Mouse (Mus musculus) Patski (cell line): ENCODE measurements around the gene Zdhhc18. TPM values are rescaled to one million over a fixed set of nuclear protein-coding genes. Genes with fewer than 3 reads are reported as not detected.
A peak's percentile ranks its signal among the peaks of the same experiment; 100 is the strongest.

Experiments used
- ATAC-seq: fragments of 100-300 bp; one replicate; pipeline ENCODE4 v1.8.0; 2021
- CTCF ChIA-PET: fragments of 350-600 bp; sonication (Branson Sonifier 250); formaldehyde crosslinking; loops from one replicate; lab custom pipeline; 2022; ENCODE audit warnings: inconsistent platforms; lab: Charles Lee
- POLR2A ChIA-PET: fragments of 350-600 bp; sonication (Branson Sonifier 250); formaldehyde crosslinking; loops from one replicate; lab custom pipeline; 2022; ENCODE audit warnings: antibody characterized with exemption, inconsistent platforms; lab: Charles Lee
- DNase-seq: peaks from one replicate; pipeline ENCODE4 v3.0.0-alpha.2; 2011; ENCODE audit warnings: low read depth, low spot score
- H3K27me3 ChIP-seq: fragments of 371-371 bp; one replicate; pipeline ENCODE4 v1.5.1; 2021
- CTCF ChIP-seq: fragments of 100-300 bp; IDR thresholded peaks from one replicate; pipeline ENCODE4 v1.5.1; 2021
- in situ Hi-C: fragments of 300-500 bp; cut with MboI; formaldehyde crosslinking; loops from 3 replicates; pipeline ENCODE4 v1.11.1; 2018; ENCODE audit warnings: low pct_unique_long_range_greater_than_20kb, mixed read lengths
- polyA plus RNA-seq: library from polyadenylated mRNA; unstranded; gene quantifications from one replicate; pipeline ENCODE4 v1.2.3, GENCODE M21; 2021

Gene Zdhhc18
- polyA plus RNA-seq, 1 experiment from 2014 or later, result 48.3 TPM

DNA sequence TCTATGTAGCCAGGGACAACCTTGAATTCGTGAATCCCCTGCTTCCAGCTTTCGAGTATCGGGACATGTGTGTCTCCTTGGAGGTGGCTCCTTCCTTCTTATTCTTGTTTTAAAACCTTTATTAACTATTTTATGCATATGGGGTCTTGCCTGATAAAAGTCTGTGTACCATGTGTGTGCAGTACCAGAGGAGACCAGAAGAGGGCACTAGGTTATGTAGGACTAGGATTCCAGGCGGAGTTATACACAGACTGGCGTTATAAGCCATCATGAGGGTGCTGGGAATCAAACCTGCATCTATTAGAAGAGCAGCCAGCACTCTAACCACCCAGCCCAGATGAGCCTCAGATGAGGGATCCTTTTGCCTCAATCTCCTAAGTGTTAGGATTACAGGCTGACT, 38.1 kb downstream of the Zdhhc18 start:
- CTCF ChIA-PET, result interaction anchor here (1.5 kb wide), 1 partner anchor 22 kb away, joined by 5 read pairs; no protein-coding TSS in a partner anchor
- no peak for DNase-seq
- TF ChIP-seq CTCF, result no peak
- ATAC-seq, result no peak
- H3K27me3 ChIP-seq, result no peaks in the 10 kb centered on the region
- POLR2A ChIA-PET, result no interaction called here
- in situ Hi-C loops, result no loop called here

DNA sequence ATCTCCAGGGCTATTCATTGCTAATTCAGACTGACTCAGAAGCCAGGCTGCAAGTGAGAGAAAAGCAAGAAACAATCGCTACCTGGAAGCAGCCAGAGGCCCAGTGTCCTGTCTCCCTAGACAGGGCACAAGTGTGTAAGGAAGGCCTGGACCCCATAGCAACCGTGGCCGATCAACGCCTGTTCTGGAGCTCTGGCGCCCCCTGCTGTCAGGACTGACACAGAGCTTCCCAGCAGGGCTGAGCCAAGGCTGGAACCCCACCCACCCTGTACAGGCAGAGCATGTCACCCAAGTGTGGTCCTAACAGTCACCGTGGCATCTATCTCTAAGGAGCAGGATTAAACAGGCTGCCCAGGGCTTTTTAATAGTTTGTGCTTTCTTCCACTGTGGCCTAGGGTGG, 40.2 kb downstream of the Zdhhc18 start:
- TF ChIP-seq CTCF, result no peak
- POLR2A ChIA-PET, result interaction anchor here (1.7 kb wide), 1 partner anchor 12 kb away, joined by 3 read pairs; no protein-coding TSS in a partner anchor
- DNase-seq (no peak), ATAC-seq (no peak)
- no peaks in the 10 kb centered on the region for H3K27me3 ChIP-seq
- CTCF ChIA-PET, result interaction anchor here (1.3 to 2.2 kb wide), 4 partner anchors 10 to 40 kb away, joined by 3 to 9 read pairs (median 5); partner anchors contain the start of gene Zdhhc18
- in situ Hi-C loops, result no loop called here

GRCm38 (mm10) chr4:133607284-133607683, 42.7 kb downstream of the Zdhhc18 start:
- in situ Hi-C loops, result no loop called here
- POLR2A ChIA-PET, result no interaction called here

DNA sequence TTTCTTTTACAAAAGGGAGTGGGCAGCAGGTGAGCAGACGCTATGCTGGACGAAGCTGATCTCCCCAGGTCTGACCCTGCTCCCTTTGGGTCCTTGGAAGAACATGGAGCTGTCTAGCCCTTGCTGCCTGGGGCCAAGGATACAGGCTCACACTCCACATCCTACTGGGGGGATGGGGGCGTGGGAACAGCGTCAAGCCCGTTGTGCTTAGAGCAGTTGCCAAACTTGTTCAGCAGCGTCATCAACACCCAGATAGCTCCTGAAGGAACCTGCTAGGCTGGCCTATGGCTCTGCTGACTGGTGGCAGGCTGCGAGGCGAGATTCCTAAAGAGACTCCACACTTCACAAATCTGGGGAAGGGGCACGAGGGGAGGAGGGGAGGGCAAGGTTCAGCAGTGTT, 44.6 kb downstream of the Zdhhc18 start:
- in situ Hi-C loops, result no loop called here
- ChIA-PET CTCF (interaction anchor here (1.1 kb wide), 1 partner anchor 45 kb away, joined by 5 read pairs; the partner anchor contains the start of gene Zdhhc18), POLR2A (interaction anchor here (0.6 kb wide), 1 partner anchor 15 kb away, joined by 4 read pairs; no protein-coding TSS in a partner anchor)
- TF ChIP-seq CTCF, result no peak
- ATAC-seq, result no peak
- no peaks in the 10 kb centered on the region for H3K27me3 ChIP-seq
- no peak for DNase-seq

More at GRCm38 (mm10) chr4:133607284-133607683, 42.7 kb downstream of the Zdhhc18 start:
- TF ChIP-seq CTCF, result no peak
- ATAC-seq (no peak), DNase-seq (no peak)
- no peaks in the 10 kb centered on the region for H3K27me3 ChIP-seq
- CTCF ChIA-PET, result interaction anchor here (2.9 kb wide), 1 partner anchor 13 kb away, joined by 13 read pairs; no protein-coding TSS in a partner anchor

DNA sequence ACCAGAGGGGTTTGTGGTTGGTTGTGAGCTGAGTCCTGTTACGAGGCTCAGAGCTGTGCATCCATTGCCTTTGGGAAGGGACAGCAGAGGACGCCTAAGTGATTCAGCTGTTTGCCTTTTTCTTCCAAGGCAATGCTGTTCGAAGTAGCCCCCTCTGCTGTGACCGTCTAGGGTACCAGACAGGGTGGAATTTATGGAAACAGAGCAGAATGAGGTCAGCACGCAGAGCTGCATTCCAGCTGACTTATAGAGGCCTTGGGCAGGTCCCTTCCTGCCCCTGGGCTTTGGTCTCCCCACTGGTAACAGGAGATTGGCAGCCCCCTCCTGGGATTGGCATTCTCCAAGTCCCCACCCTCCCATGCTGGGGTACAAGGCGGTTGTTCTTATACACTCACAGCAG, 45.1 kb downstream of the Zdhhc18 start:
- no peak for TF ChIP-seq CTCF
- in situ Hi-C loops, result no loop called here
- ChIA-PET CTCF (interaction anchor here (0.8 to 1.1 kb wide), 2 partner anchors 22 to 45 kb away, joined by 3 to 5 read pairs; partner anchors contain the start of gene Zdhhc18), POLR2A (interaction anchor here (0.6 kb wide), 1 partner anchor 16 kb away, joined by 4 read pairs; no protein-coding TSS in a partner anchor)
- ATAC-seq (peak; percentile 40), DNase-seq (no peak)
- H3K27me3 ChIP-seq, result no peaks in the 10 kb centered on the region

GRCm38 (mm10) chr4:133604175-133604574, 45.8 kb downstream of the Zdhhc18 start:
- ChIA-PET CTCF (interaction anchor here (0.8 kb wide), 1 partner anchor 22 kb away, joined by 3 read pairs; no protein-coding TSS in a partner anchor), POLR2A (interaction anchor here (0.7 kb wide), 1 partner anchor 65 kb away, joined by 3 read pairs; no protein-coding TSS in a partner anchor)
- no peak for DNase-seq
- in situ Hi-C loops, result no loop called here
- ATAC-seq, result no peak
- H3K27me3 ChIP-seq, result no peaks in the 10 kb centered on the region
- TF ChIP-seq CTCF, result no peak

- ChIA-PET POLR2A (no interaction called here), CTCF (interaction anchor here (1.2 kb wide), 1 partner anchor 10 kb away, joined by 3 read pairs; no protein-coding TSS in a partner anchor)
- no peaks in the 10 kb centered on the region for H3K27me3 ChIP-seq
- DNase-seq (no peak), ATAC-seq (no peak)
- in situ Hi-C loops, result no loop called here
- TF ChIP-seq CTCF, result no peak
Measured at GRCm38 (mm10) chr4:133603056-133603455, 46.9 kb downstream of the Zdhhc18 start.

DNA sequence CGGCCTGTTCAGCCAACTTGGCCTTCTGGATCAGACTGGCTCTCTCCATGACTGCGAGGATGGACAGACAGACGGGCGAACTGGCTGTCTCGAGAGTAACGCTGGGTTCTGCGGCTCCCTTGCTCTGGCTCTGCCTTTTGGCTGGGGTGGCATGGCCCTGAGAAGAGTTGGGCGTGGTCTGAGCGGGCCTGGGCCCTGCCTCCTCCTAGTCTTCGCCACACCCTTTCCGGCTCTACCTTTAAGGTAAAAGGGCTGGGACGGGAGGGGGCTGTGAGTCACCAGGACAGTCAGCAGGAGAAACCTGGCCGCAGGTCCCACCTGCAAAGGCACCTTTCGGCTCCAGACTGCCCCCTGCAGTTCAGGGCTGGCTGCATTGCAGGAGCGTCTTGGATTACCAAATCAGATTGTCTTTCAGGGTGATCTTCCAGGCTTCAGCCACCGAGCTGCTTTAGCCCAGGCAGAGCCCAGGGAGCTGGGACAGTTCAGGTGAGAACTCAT, 48.2 kb downstream of the Zdhhc18 start, which contains the start of gene Sfn:
Gene Sfn, minus strand, starts transcription at position 448 of the 498 bp plus-strand sequence.
- TF ChIP-seq CTCF, result no peak
- ChIA-PET CTCF (interaction anchor here (1.2 kb wide), 1 partner anchor 9 kb away, joined by 3 read pairs; no protein-coding TSS in a partner anchor), POLR2A (no interaction called here)
- ATAC-seq (no peak), DNase-seq (no peak)
- H3K27me3 ChIP-seq, result no peaks in the 10 kb centered on the region
- in situ Hi-C loops, result no loop called here

- ATAC-seq (no peak), DNase-seq (no peak)
- in situ Hi-C loops, result no loop called here
- ChIA-PET CTCF (interaction anchor here (1.3 to 2.6 kb wide), 2 partner anchors 10 to 50 kb away, joined by 6 to 7 read pairs; partner anchors contain the start of gene Zdhhc18), POLR2A (no interaction called here)
- no peak for TF ChIP-seq CTCF
- no peaks in the 10 kb centered on the region for H3K27me3 ChIP-seq
Measured at GRCm38 (mm10) chr4:133600306-133600705, 49.6 kb downstream of the Zdhhc18 start.

DNA sequence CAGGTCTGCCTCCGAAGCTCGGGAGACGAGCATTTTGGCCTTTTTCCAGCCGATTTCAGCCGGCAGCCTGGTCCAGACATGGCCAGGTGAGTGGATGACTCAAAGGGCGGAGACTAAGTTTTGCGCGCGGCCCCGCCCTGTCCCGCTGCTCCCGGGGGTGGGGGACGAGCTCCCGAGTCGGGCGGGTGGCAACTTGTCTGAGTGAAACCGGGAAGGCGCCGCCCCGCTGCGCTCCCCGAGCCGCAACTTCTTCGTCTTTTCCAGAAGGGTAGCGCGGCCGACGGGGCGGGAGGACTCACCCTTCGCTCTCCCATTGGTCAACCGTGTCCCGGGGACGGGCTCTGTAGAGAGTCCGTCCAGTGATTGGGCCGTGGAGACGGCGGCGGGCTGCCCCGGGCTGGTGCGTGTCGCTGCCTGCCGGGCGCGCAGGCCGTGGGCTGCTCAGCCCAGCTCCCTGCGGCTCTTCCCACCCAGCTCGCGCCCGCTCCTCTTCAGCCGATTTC, 50.3 kb downstream of the Zdhhc18 start:
- CTCF ChIA-PET, result interaction anchor here (0.7 to 2.6 kb wide), 3 partner anchors 11 to 50 kb away, joined by 3 to 7 read pairs (median 6); partner anchors contain the start of gene Zdhhc18
- ATAC-seq (peak; percentile 96), DNase-seq (no peak)
- POLR2A ChIA-PET, result no interaction called here
- in situ Hi-C loops, result loop anchor here (5.0 kb wide), 1 partner anchor 43 kb away; no protein-coding TSS in a partner anchor
- H3K27me3 ChIP-seq, result no peaks in the 10 kb centered on the region
- TF ChIP-seq CTCF, result no peak
